Mouse (Mus musculus) cerebellum, adult 2 months (tissue): ENCODE measurements at regions not wholly inside any gene's neighbourhood (a gene's known extent, or its start where the extent isn't known, plus 50 kb on each side); places are given as distances from the start of the nearest gene placed in this dataset.
A peak's percentile ranks its signal among the peaks of the same experiment; 100 is the strongest.
"Not testable (repeated sequence)": the region's sequence is repeated elsewhere in the genome, so short reads cannot be mapped to it uniquely, and the experiment has no call there.

Experiments
- DNase-seq, 2 experiments: peaks; one replicate each; pipeline ENCODE4 v3.0.0; 2021
- H3K27ac ChIP-seq: fragments of 200-500 bp; 2 replicates; pipeline ENCODE4 v1.5.1; 2012; ENCODE audit warnings: low read length, control low read depth, inconsistent platforms; ENCODE audit not compliant: insufficient read depth
- H3K27me3 ChIP-seq: fragments of 200-500 bp; 2 replicates; pipeline ENCODE4 v1.6.1; 2012; ENCODE audit warnings: inconsistent platforms, mild to moderate bottlenecking, low read length, moderate library complexity; ENCODE audit not compliant: control insufficient read depth, insufficient read depth
- H3K4me1 ChIP-seq: fragments of 200-500 bp; 2 replicates; pipeline ENCODE4 v1.6.1; 2011; ENCODE audit warnings: low read length; ENCODE audit not compliant: control insufficient read depth, insufficient read depth
- H3K4me3 ChIP-seq: fragments of 200-500 bp; replicated peaks from 2 replicates; pipeline ENCODE3; 2011; ENCODE audit warnings: mild to moderate bottlenecking, low read depth, low read length, control low read depth; ENCODE audit not compliant: insufficient read depth
- CTCF ChIP-seq: fragments of 200-500 bp; IDR thresholded peaks from 2 replicates; pipeline ENCODE4 v1.5.1; 2011; ENCODE audit warnings: low read depth, mild to moderate bottlenecking, control low read depth, low read length, moderate library complexity, borderline replicate concordance; ENCODE audit not compliant: insufficient read depth
- POLR2A ChIP-seq: fragments of 200-500 bp; IDR thresholded peaks from 2 replicates; pipeline ENCODE4 v1.6.1; 2011; ENCODE audit warnings: low read length, control low read depth, borderline replicate concordance; ENCODE audit not compliant: insufficient read depth
- WGBS: fragments of 180-500 bp; shearing (Covaris S2); methylation state at CpG from one replicate; pipeline ENCODE4 v1.1.7; 2018; 5-methylcytosine and 5-hydroxymethylcytosine counted together

DNA sequence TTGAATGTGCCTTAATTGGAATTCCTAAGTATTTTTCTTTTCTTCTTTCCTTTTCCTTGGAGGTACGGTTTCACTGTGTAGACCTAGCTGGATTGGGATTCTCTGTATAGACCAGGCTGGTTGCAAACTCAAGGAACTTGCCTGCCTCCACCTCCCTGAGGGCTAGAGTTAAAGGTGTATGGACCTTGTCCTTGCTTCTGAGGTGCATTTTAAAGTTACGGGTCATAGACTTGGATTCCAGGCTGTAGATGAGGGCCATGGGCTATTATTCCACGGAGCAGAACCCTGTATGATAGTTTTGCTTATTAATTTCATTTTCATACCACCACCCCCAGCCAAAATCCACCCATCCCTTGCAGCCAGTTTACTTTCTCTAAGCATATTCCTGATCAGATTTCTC lies 50.7 kb upstream of the Wdr26 start:
- no peak for DNase-seq
- TF ChIP-seq CTCF (no peak), POLR2A (no peak)
- H3K4me1 ChIP-seq: no peaks in the 10 kb centered on the region
- H3K4me3 ChIP-seq: no peak overlapping the region
- WGBS: 88% methylated on average over 3 of the region's 3 CpGs
- no peaks in the 10 kb centered on the region for H3K27me3 ChIP-seq
- H3K27ac ChIP-seq: no peak overlapping the region

GRCm38 (mm10) chr1:181263216-181263615 lies 51.4 kb upstream of the Wdr26 start:
- no peak for TF ChIP-seq CTCF
- no peak for TF ChIP-seq POLR2A
- Histone ChIP-seq H3K27me3 (no peaks in the 10 kb centered on the region), H3K4me3 (no peak overlapping the region), H3K27ac (no peak overlapping the region), H3K4me1 (no peaks in the 10 kb centered on the region)
- DNase-seq: no peak
- 96% methylated on average over 10 of the region's 10 CpGs for WGBS

DNA sequence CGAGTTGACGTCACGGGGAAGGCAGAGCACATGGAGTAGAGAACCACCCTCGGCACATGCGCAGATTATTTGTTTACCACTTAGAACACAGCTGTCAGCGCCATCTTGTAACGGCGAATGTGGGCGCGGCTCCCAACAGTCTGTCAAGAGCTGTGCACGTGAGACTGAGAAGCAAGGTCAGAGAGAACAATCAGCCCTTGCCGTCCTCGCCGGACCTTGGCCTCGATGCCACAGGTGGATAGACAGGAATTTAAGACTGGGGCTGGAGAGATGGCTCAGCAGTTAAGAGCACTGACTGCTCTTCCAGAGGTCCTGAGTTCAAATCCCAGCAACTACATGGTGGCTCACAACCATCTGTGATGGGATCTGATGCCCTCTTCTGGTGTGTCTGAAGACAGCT lies 58.7 kb upstream of the Wdr26 start:
- DNase-seq, H3K4me1 ChIP-seq, H3K27ac ChIP-seq, H3K4me3 ChIP-seq, H3K27me3 ChIP-seq: not testable (repeated sequence)
- WGBS: 95% methylated on average over 12 of the region's 15 CpGs

DNA sequence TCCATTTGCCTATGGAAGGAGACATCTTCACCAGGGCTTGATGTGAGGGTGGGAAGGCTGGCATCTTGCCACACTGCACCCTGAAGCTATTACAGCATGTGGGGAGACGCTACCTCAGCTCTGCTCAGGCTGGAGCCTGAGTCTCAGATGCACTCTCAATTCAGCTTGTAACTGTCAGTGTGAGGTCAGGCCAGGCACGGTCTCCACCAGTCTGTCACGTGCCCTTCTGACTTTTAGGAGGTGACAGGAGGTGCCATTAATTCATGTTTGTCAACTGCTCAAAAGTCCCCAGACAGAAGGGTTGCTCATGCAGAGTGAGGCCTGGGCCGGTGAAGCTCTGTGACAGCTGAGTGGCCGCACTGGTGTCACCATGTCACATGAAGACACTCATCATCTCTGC lies 59.4 kb upstream of the Wdr26 start:
- no peak for TF ChIP-seq CTCF
- TF ChIP-seq POLR2A: no peak
- H3K4me3 ChIP-seq: no peak overlapping the region
- no peak overlapping the region for H3K27ac ChIP-seq
- no peaks in the 10 kb centered on the region for H3K4me1 ChIP-seq
- 75% methylated on average over 5 of the region's 5 CpGs for WGBS
- H3K27me3 ChIP-seq: no peaks in the 10 kb centered on the region
- no peak for DNase-seq

DNA sequence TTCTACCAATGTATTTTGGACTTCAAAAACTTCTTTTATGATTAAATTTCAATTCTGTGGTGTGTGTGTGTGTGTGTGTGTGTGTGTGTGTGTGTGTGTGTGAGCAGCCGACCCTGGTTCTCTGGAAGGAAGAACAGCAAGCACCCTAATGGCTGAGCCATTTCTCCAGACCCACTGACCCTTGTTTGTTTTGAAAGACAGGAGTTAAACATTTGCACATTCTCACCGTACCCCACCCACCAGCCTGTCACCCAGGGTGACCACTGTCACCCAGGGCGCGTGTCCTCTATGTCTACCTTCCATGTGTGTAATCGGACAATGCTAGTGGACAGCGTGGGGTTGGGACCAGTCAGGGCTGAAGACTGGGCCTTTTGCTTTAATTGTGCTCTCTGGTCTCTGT lies 60.0 kb upstream of the Wdr26 start:
- Histone ChIP-seq H3K4me1 (no peaks in the 10 kb centered on the region), H3K27me3 (no peaks in the 10 kb centered on the region), H3K4me3 (no peak overlapping the region), H3K27ac (no peak overlapping the region)
- 90% methylated on average over 6 of the region's 6 CpGs for WGBS
- DNase-seq: no peak
- TF ChIP-seq POLR2A (no peak), CTCF (no peak)

GRCm38 (mm10) chr1:181272622-181273296 lies 61.0 kb upstream of the Wdr26 start:
- peak; percentile 68 to 80 for DNase-seq
- no peaks in the 10 kb centered on the region for H3K4me1 ChIP-seq
- TF ChIP-seq CTCF (peak; percentile 91), POLR2A (no peak)
- 3% methylated on average over 20 of the region's 20 CpGs for WGBS
- H3K27ac ChIP-seq: no peak overlapping the region
- no peak overlapping the region for H3K4me3 ChIP-seq
- no peaks in the 10 kb centered on the region for H3K27me3 ChIP-seq

- H3K27ac ChIP-seq: no peak overlapping the region
- WGBS: 22% methylated on average over 7 of the region's 10 CpGs
- TF ChIP-seq POLR2A: no peak
- TF ChIP-seq CTCF: no peak
- H3K4me1 ChIP-seq: no peaks in the 10 kb centered on the region
- no peak overlapping the region for H3K4me3 ChIP-seq
- no peak for DNase-seq
- H3K27me3 ChIP-seq: no peaks in the 10 kb centered on the region
Measured at GRCm38 (mm10) chr1:181273540-181274204, 61.9 kb upstream of the Wdr26 start.

DNA sequence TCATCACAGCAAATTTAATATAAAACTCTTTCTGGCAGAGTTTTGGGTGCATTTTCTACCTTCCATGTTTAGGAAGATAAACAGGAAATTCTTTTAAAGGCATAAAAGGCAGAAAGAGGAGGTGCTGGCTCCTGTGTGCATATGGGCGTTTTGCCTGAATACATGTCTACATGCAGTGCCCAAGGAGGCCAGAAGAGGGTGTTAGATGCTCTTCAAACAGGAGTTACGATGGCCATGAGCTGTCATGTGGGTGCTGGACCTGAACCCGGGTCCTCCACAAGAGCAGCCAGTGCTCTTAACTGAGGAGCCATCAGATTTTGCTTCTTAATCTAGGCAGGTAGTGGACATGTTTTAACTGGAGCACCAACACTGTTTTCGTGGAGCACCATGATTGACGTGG lies 69.0 kb upstream of the Wdr26 start:
- no peak for TF ChIP-seq POLR2A
- no peak for TF ChIP-seq CTCF
- 91% methylated on average over 5 of the region's 5 CpGs for WGBS
- no peak overlapping the region for H3K4me3 ChIP-seq
- no peak for DNase-seq
- H3K4me1 ChIP-seq: peaks cover 4% of the 10 kb centered on the region
- H3K27me3 ChIP-seq: no peaks in the 10 kb centered on the region
- no peak overlapping the region for H3K27ac ChIP-seq

GRCm38 (mm10) chr1:181282986-181283385 lies 69.4 kb upstream of the Cnih3 start:
- not testable (repeated sequence) for H3K4me1 ChIP-seq, H3K4me3 ChIP-seq, H3K27me3 ChIP-seq, H3K27ac ChIP-seq, DNase-seq
- WGBS: 52% methylated on average over 8 of the region's 8 CpGs

DNA sequence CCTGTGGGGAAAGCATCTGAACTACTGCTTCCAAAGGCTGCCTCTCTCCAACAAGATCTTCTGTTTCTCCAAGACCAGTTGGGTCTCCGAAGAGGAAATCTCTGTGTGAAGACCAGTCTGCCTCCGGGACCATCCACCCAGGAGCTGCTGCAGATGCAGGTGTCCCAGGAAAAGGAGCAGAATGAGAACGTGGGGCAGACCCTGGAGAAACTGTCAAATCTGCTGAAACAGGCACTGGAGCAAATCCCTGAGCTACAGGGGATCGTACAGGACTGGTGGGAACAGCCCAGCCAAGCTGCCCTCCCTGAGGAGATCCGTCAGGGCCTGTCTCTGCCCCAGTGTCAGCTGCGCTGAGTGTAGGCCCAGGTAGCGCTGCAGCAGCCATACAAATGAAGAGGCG lies 68.9 kb upstream of the Cnih3 start:
- H3K27me3 ChIP-seq, H3K4me1 ChIP-seq, H3K4me3 ChIP-seq, DNase-seq, H3K27ac ChIP-seq: not testable (repeated sequence)
- WGBS: 83% methylated on average over 8 of the region's 8 CpGs
